Mouse (Mus musculus) limb, embryonic 14.5 days (tissue): ENCODE measurements around the gene Zic1. TPM values are rescaled to one million over a fixed set of nuclear protein-coding genes. Genes with fewer than 3 reads are reported as not detected.

ENCODE experiments used
- ATAC-seq: fragments of 200-750 bp; cut with Nextera tagmentation; 2 replicates; pipeline ENCODE4 v1.8.0; 2017; ENCODE audit warnings: low read depth, moderate number of reproducible peaks, moderate TSS enrichment; ENCODE audit not compliant: low FRiP score
- DNase-seq: peaks from one replicate; pipeline ENCODE4 v3.0.0-alpha.2; 2015; ENCODE audit warnings: low spot score
- H3K27ac ChIP-seq: fragments of 300-500 bp; sonication (generic); replicated peaks from 2 replicates; pipeline ENCODE4 v1.5.1; 2014; ENCODE audit warnings: low read depth, mild to moderate bottlenecking, low read length, moderate library complexity, mixed read lengths
- H3K27me3 ChIP-seq: fragments of 300-500 bp; sonication (generic); 2 replicates; pipeline ENCODE4 v1.6.1; 2014; ENCODE audit warnings: low read length, mixed read lengths; ENCODE audit not compliant: control insufficient read depth, insufficient read depth
- H3K36me3 ChIP-seq: fragments of 300-500 bp; sonication (generic); 2 replicates; pipeline ENCODE4 v1.6.1; 2014; ENCODE audit warnings: mild to moderate bottlenecking, low read length, moderate library complexity, mixed read lengths; ENCODE audit not compliant: control insufficient read depth, insufficient read depth
- H3K4me1 ChIP-seq: fragments of 300-500 bp; sonication (generic); 2 replicates; pipeline ENCODE4 v1.6.1; 2014; ENCODE audit warnings: antibody characterized with exemption, low read length, mixed read lengths; ENCODE audit not compliant: control insufficient read depth, insufficient read depth
- H3K4me2 ChIP-seq: fragments of 300-500 bp; sonication (generic); replicated peaks from 2 replicates; pipeline ENCODE4 v1.6.1; 2014; ENCODE audit warnings: low read depth, mild to moderate bottlenecking, low read length, moderate library complexity; ENCODE audit not compliant: severe bottlenecking
- H3K4me3 ChIP-seq: fragments of 300-500 bp; sonication (generic); replicated peaks from 2 replicates; pipeline ENCODE4 v1.5.1; 2014; ENCODE audit warnings: low read length
- H3K9ac ChIP-seq: fragments of 300-500 bp; sonication (generic); 2 replicates; pipeline ENCODE4 v1.6.1; 2014; ENCODE audit warnings: mild to moderate bottlenecking, low read depth, low read length, moderate library complexity; ENCODE audit not compliant: severe bottlenecking
- H3K9me3 ChIP-seq: fragments of 300-500 bp; sonication (generic); 2 replicates; pipeline ENCODE4 v1.6.1; 2016; ENCODE audit warnings: low read length; ENCODE audit not compliant: control insufficient read depth
- POLR2A ChIP-seq: fragments of 200-500 bp; IDR thresholded peaks from 2 replicates; pipeline ENCODE4 v1.8.0; 2012; ENCODE audit warnings: inconsistent platforms, mild to moderate bottlenecking, moderate library complexity, borderline replicate concordance; ENCODE audit not compliant: insufficient read depth, insufficient read length; ENCODE audit errors: extremely low read depth
- WGBS: fragments of 180-500 bp; shearing (Covaris S2); extraction: QIAGEN DNeasy Blood & Tissue Kit; methylation state at CpG from one replicate; pipeline ENCODE4 v1.1.7; 2014; 5-methylcytosine and 5-hydroxymethylcytosine counted together
- polyA plus RNA-seq, 2 experiments: library from polyadenylated mRNA; depleted of rRNA in 1 of 2; stranded (reverse) in 1 of 2; unstranded in 1 of 2; fragments of >200 nt; fragmentation: Nextera tagmentation in 1 of 2; extraction: Ambion mirVana in 1 of 2; gene quantifications; 2 replicates each; pipeline versions ENCODE4 v1.2.1 to v1.2.3; 2012 to 2014

The Zic1 gene
- polyA plus RNA-seq, 2 experiments, result 0.21 to 6.0 TPM

DNA sequence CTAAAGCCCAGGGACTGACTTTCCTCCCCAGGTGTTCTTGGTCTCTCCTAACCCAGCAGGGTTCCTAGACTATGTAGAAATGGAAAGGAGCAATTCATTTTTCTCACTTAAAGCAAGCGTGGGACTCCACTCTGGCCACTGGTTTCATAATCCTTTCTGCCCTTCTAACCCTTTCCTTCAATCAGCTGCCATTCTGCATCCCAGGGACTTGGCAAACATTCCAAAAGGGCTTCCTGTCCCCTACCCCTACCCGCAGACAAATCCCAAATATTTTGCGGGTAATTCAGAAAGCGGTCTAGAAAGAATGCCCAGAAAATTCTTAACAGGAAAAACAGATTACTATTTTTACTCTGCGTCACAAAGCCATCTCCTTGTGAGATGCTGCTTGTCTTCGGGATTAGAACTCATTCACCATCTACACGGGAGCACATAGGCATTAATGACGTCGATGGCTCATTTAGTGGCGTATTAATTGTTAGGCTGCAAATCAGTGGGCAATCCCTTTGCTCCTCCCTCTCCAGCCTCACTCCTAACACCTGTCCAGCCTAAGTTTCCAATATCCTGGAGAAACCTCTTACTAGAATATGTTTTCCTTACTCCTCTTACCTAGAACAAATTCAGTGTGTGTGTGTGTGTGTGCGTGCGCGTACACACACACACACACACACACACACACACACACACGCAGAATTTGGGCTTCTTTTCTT, 29.6 kb upstream of the Zic1 start:
- DNase-seq (no peak), ATAC-seq (no peak)
- H3K27me3 ChIP-seq, result peaks cover 94% of the 10 kb centered on the region
- H3K4me2 ChIP-seq, result no peak overlapping the region
- H3K36me3 ChIP-seq, result no peaks in the 10 kb centered on the region
- 6% methylated on average over 14 of the region's 14 CpGs for WGBS
- H3K4me1 ChIP-seq, result no peaks in the 10 kb centered on the region
- no peak overlapping the region for H3K9ac ChIP-seq
- H3K4me3 ChIP-seq, result no peak overlapping the region
- H3K27ac ChIP-seq, result no peak overlapping the region
- no peaks in the 10 kb centered on the region for H3K9me3 ChIP-seq
- no peak for TF ChIP-seq POLR2A

DNA sequence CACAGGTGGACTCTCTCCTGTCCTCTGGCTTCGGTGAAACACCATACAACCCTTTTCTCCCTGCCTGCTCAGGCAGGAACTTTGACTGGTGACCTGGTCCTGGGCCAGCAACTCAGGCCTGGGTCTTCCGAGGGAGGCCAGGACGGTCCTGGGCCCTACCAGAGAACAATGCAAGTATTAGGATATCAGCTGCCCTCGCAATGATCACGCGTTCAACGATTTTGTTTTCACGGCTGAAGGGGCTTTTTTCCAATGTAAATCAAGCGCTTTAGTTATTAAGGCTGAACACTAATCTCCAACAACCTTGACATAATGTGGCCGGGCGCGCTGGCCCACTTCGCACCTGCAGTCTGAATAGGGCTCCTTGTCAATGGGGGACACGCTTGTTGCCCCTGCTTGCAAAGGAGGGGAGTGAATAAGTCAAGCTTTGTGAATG, 28.6 kb upstream of the Zic1 start:
- 4% methylated on average over 14 of the region's 14 CpGs for WGBS
- no peak overlapping the region for H3K4me2 ChIP-seq
- H3K27me3 ChIP-seq, result peaks cover 94% of the 10 kb centered on the region
- no peak for ATAC-seq
- no peaks in the 10 kb centered on the region for H3K9me3 ChIP-seq
- TF ChIP-seq POLR2A, result no peak
- no peaks in the 10 kb centered on the region for H3K36me3 ChIP-seq
- H3K4me3 ChIP-seq, result no peak overlapping the region
- DNase-seq, result no peak
- H3K27ac ChIP-seq, result no peak overlapping the region
- H3K4me1 ChIP-seq, result no peaks in the 10 kb centered on the region
- no peak overlapping the region for H3K9ac ChIP-seq

DNA sequence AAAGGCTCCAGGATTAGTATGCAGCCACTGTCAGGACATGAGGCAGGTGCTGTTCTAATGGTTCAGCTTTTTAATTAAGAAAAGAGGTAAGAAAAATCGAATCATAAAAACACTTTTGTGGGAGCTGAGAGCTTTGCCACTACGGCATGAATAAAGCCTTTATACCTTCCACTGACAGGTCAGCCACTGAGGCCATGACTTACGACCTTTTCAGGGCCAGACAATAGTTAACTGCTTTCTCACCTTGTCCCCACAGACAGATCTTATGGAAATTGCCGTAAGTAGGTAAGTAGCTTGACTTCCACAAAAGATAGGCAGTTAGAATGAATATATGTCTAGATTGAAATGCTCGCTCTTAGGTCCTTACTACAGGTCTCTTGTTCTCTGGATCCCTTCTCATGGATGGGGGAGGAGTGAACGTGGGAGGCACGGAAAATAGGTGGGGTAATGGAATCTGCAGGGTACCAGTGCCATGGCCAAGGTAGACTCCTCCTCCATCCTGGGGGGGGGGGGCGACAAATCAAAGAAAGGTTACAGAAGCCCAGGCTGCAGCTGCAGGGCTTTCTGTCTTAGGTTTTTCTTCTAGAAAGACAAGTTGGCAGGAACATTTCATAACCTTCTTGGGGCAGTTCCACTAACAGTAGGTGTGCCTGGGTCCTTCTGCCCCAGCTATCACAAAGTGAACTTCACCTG, 27.9 kb upstream of the Zic1 start:
- TF ChIP-seq POLR2A, result no peak
- Histone ChIP-seq H3K4me1 (no peaks in the 10 kb centered on the region), H3K27ac (no peak overlapping the region), H3K4me2 (no peak overlapping the region), H3K9ac (no peak overlapping the region), H3K4me3 (no peak overlapping the region), H3K27me3 (peaks cover 95% of the 10 kb centered on the region), H3K36me3 (no peaks in the 10 kb centered on the region), H3K9me3 (no peaks in the 10 kb centered on the region)
- ATAC-seq, result no peak
- WGBS, result 4% methylated on average over 8 of the region's 8 CpGs
- DNase-seq, result no peak

DNA sequence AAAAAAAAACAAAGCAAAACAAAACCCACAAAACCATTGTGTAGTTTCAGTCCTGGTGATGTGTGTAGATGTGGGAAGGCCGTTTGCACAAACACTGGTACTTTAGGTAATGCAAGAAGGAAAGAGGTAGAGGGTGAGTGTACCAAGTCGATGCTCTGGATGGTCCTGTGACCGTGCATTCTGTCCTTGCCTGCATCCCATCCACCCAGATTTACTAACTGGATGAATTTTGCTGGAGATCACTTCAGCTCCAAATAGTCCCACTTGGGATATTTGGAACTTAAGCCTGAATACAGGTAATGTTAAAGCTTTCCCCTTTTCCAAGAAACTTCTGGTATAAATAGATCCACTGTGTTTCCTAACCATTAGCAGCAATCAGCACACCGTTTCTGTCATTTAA, 22.6 kb upstream of the Zic1 start:
- H3K36me3 ChIP-seq, result no peaks in the 10 kb centered on the region
- H3K9me3 ChIP-seq, result no peaks in the 10 kb centered on the region
- TF ChIP-seq POLR2A, result no peak
- WGBS, result 1% methylated on average over 4 of the region's 4 CpGs
- no peak overlapping the region for H3K27ac ChIP-seq
- H3K4me2 ChIP-seq, result no peak overlapping the region
- H3K27me3 ChIP-seq, result peaks cover 100% of the 10 kb centered on the region
- DNase-seq, result no peak
- H3K4me1 ChIP-seq, result no peaks in the 10 kb centered on the region
- no peak overlapping the region for H3K4me3 ChIP-seq
- no peak overlapping the region for H3K9ac ChIP-seq
- no peak for ATAC-seq

DNA sequence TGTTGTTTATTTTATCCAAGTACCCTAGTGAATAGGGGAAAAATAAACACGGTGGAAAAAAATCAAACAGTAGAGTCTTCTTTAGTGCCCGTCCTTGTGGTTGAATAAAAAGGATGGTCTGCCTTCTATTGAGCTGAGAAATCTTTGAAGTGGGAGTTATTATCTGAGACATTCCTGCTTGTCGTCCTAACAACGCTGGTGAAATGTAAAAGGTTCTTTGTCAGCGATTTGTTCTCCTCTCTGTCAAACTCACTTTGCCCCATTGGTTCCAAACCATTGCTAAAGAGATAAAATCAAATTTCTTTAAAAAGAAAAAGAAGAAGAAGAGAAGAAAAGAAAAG, 22.1 kb upstream of the Zic1 start:
- DNase-seq, result no peak
- no peak for TF ChIP-seq POLR2A
- ATAC-seq, result no peak

More for the DNA sequence above, 22.1 kb upstream of the Zic1 start:
- WGBS, result under 1% methylated on average over 5 of the region's 5 CpGs
- no peaks in the 10 kb centered on the region for H3K4me1 ChIP-seq
- H3K9me3 ChIP-seq, result no peaks in the 10 kb centered on the region
- H3K27ac ChIP-seq, result no peak overlapping the region
- H3K36me3 ChIP-seq, result no peaks in the 10 kb centered on the region
- H3K4me2 ChIP-seq, result no peak overlapping the region
- no peak overlapping the region for H3K9ac ChIP-seq
- peaks cover 100% of the 10 kb centered on the region for H3K27me3 ChIP-seq
- H3K4me3 ChIP-seq, result no peak overlapping the region
